Mouse (Mus musculus): ENCODE measurements around the gene Rab22a. TPM values are rescaled to one million over a fixed set of nuclear protein-coding genes. Genes with fewer than 3 reads are reported as not detected.

Rab22a gene
- polyA plus RNA-seq, 1 experiment from 2014 or later: 34.7 TPM

DNA sequence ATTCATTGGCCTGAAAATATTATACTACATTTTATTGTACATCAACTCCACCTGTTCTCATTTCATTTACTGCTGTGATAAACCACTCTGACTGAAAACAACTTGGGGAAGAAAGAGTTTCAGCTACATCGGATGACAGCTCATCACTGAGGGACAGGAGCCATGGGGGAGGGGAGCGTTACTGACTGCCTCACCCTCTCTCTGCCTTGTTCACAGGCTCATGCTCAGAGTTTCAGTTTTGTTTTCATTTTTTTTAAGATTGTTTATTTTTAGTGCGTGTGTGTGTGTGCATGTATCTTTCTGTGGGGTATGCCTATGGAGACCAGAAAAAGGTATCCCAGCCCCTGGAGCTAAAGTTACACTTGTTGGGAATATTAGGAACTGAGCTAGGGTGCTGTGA, 19.7 kb downstream of the Rab22a start:
- DNase-seq (ENCODE audit: low spot score) (no peak), ATAC-seq (replicated peaks; ENCODE audit: low FRiP score) (no peak)
- Histone ChIP-seq H3K9me3 (ENCODE audit: control insufficient read depth, low read length) (no peaks in the 10 kb centered on the region), H3K4me3 (ENCODE audit: low read depth, low read length) (no peak overlapping the region), H3K4me2 (ENCODE audit: low read depth, low read length, severe bottlenecking) (no peak overlapping the region), H3K4me1 (replicated peaks; ENCODE audit: control insufficient read depth, insufficient read depth, low read length) (no peaks in the 10 kb centered on the region), H3K27me3 (ENCODE audit: control insufficient read depth, insufficient read depth, low read length) (no peaks in the 10 kb centered on the region), H3K36me3 (ENCODE audit: control insufficient read depth, insufficient read depth, low read length) (no peaks in the 10 kb centered on the region), H3K27ac (ENCODE audit: low read depth, low read length) (no peak overlapping the region), H3K9ac (ENCODE audit: low read length) (no peak overlapping the region)
- 76% methylated on average over 3 of the region's 3 CpGs for WGBS

- ATAC-seq (replicated peaks; ENCODE audit: low FRiP score) (no peak), DNase-seq (ENCODE audit: low spot score) (no peak)
- no peak overlapping the region for H3K4me3 ChIP-seq (ENCODE audit: low read depth, low read length)
- no peak overlapping the region for H3K27ac ChIP-seq (ENCODE audit: low read depth, low read length)
- H3K4me1 ChIP-seq (replicated peaks; ENCODE audit: control insufficient read depth, insufficient read depth, low read length): no peaks in the 10 kb centered on the region
- no peak overlapping the region for H3K9ac ChIP-seq (ENCODE audit: low read length)
- H3K36me3 ChIP-seq (ENCODE audit: control insufficient read depth, insufficient read depth, low read length): no peaks in the 10 kb centered on the region
- WGBS: 71% methylated on average over 1 of the region's 1 CpGs
- no peaks in the 10 kb centered on the region for H3K9me3 ChIP-seq (ENCODE audit: control insufficient read depth, low read length)
- H3K4me2 ChIP-seq (ENCODE audit: low read depth, low read length, severe bottlenecking): no peak overlapping the region
- H3K27me3 ChIP-seq (ENCODE audit: control insufficient read depth, insufficient read depth, low read length): no peaks in the 10 kb centered on the region
These were observed 20.6 kb downstream of the Rab22a start for GRCm38 (mm10) chr2:173680153-173680552.

- H3K9me3 ChIP-seq (ENCODE audit: control insufficient read depth, low read length): no peaks in the 10 kb centered on the region
- ATAC-seq (replicated peaks; ENCODE audit: low FRiP score) (no peak), DNase-seq (ENCODE audit: low spot score) (no peak)
- H3K4me1 ChIP-seq (replicated peaks; ENCODE audit: control insufficient read depth, insufficient read depth, low read length): 0 out of 2 replicates have a peak, but pooled peaks cover 2% of the 10 kb centered on the region
- no peaks in the 10 kb centered on the region for H3K27me3 ChIP-seq (ENCODE audit: control insufficient read depth, insufficient read depth, low read length)
- H3K4me2 ChIP-seq (ENCODE audit: low read depth, low read length, severe bottlenecking): no peak overlapping the region
- H3K27ac ChIP-seq (ENCODE audit: low read depth, low read length): no peak overlapping the region
- H3K9ac ChIP-seq (ENCODE audit: low read length): no peak overlapping the region
- no peaks in the 10 kb centered on the region for H3K36me3 ChIP-seq (ENCODE audit: control insufficient read depth, insufficient read depth, low read length)
- WGBS: 66% methylated on average over 10 of the region's 10 CpGs
- H3K4me3 ChIP-seq (ENCODE audit: low read depth, low read length): no peak overlapping the region
These were observed 23.2 kb downstream of the Rab22a start for GRCm38 (mm10) chr2:173682773-173683172.

GRCm38 (mm10) chr2:173685781-173686361, 26.3 kb downstream of the Rab22a start:
- ATAC-seq (replicated peaks; ENCODE audit: low FRiP score): no peak
- H3K4me2 ChIP-seq (ENCODE audit: low read depth, low read length, severe bottlenecking): no peak overlapping the region
- H3K9ac ChIP-seq (ENCODE audit: low read length): no peak overlapping the region
- WGBS: 96% methylated on average over 3 of the region's 3 CpGs
- no peak overlapping the region for H3K4me3 ChIP-seq (ENCODE audit: low read depth, low read length)
- no peaks in the 10 kb centered on the region for H3K27me3 ChIP-seq (ENCODE audit: control insufficient read depth, insufficient read depth, low read length)
- no peaks in the 10 kb centered on the region for H3K9me3 ChIP-seq (ENCODE audit: control insufficient read depth, low read length)
- DNase-seq (ENCODE audit: low spot score): no peak
- H3K27ac ChIP-seq (ENCODE audit: low read depth, low read length): no peak overlapping the region
- H3K4me1 ChIP-seq (replicated peaks; ENCODE audit: control insufficient read depth, insufficient read depth, low read length): 0 out of 2 replicates have a peak, but pooled peaks cover 2% of the 10 kb centered on the region
- H3K36me3 ChIP-seq (ENCODE audit: control insufficient read depth, insufficient read depth, low read length): peaks cover 2% of the 10 kb centered on the region; the same call in 1 of the 2 replicates

- no peak overlapping the region for H3K4me2 ChIP-seq (ENCODE audit: low read depth, low read length, severe bottlenecking)
- DNase-seq (ENCODE audit: low spot score) (no peak), ATAC-seq (replicated peaks; ENCODE audit: low FRiP score) (no peak)
- H3K9me3 ChIP-seq (ENCODE audit: control insufficient read depth, low read length): no peaks in the 10 kb centered on the region
- H3K9ac ChIP-seq (ENCODE audit: low read length): no peak overlapping the region
- H3K36me3 ChIP-seq (ENCODE audit: control insufficient read depth, insufficient read depth, low read length): peaks cover 2% of the 10 kb centered on the region; the same call in 1 of the 2 replicates
- H3K27ac ChIP-seq (ENCODE audit: low read depth, low read length): no peak overlapping the region
- H3K27me3 ChIP-seq (ENCODE audit: control insufficient read depth, insufficient read depth, low read length): no peaks in the 10 kb centered on the region
- 82% methylated on average over 5 of the region's 5 CpGs for WGBS
- H3K4me1 ChIP-seq (replicated peaks; ENCODE audit: control insufficient read depth, insufficient read depth, low read length): 0 out of 2 replicates have a peak, but pooled peaks cover 2% of the 10 kb centered on the region
- no peak overlapping the region for H3K4me3 ChIP-seq (ENCODE audit: low read depth, low read length)
These were observed 27.8 kb downstream of the Rab22a start for GRCm38 (mm10) chr2:173687363-173687762.

DNA sequence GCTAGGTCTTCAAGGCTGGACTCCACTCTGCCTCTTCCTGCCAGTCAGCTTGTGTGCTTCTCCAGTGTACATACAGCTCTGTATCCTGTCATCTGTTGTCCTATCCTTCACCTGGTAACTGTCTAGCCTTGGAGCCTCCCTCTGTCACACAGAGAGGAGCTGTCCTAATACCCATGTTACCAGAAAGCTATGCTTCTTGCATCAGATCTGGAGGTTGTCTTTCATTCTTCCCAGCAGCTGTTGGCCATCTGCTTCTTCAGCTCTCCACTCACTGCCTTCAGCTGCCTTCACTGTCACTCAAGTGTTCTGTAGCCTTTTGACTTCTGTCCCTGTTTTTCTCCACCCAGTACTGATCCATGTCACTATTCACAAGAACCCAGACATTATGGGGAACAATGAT, 30.3 kb downstream of the Rab22a start:
- DNase-seq (ENCODE audit: low spot score): no peak
- Histone ChIP-seq H3K9ac (ENCODE audit: low read length) (no peak overlapping the region), H3K36me3 (ENCODE audit: control insufficient read depth, insufficient read depth, low read length) (peaks cover 2% of the 10 kb centered on the region; the same call in 1 of the 2 replicates), H3K27ac (ENCODE audit: low read depth, low read length) (no peak overlapping the region), H3K4me1 (replicated peaks; ENCODE audit: control insufficient read depth, insufficient read depth, low read length) (0 out of 2 replicates have a peak, but pooled peaks cover 2% of the 10 kb centered on the region), H3K4me3 (ENCODE audit: low read depth, low read length) (no peak overlapping the region), H3K4me2 (ENCODE audit: low read depth, low read length, severe bottlenecking) (no peak overlapping the region), H3K9me3 (ENCODE audit: control insufficient read depth, low read length) (no peaks in the 10 kb centered on the region), H3K27me3 (ENCODE audit: control insufficient read depth, insufficient read depth, low read length) (no peaks in the 10 kb centered on the region)
- ATAC-seq (replicated peaks; ENCODE audit: low FRiP score): no peak

DNA sequence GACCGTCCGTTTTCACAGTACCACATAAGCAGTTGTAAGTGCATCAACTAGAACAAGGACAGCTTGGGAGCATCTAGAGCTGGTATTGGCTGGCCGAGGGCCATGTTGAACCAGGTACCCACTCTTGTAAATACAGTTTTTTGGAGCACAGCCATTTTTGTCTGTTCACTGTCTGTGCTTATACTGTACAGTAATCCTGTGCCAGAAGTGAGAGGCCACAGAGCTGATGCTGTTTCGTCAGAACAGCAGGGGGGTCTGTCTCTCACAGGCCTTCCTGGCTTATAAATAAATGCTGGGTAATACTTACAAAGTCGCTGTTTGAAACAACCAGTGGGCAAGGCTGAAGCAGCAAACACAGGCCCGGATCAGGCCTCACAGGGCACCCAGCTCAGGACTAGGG, 32.2 kb downstream of the Rab22a start:
- 91% methylated on average over 6 of the region's 6 CpGs for WGBS
- Histone ChIP-seq H3K27me3 (ENCODE audit: control insufficient read depth, insufficient read depth, low read length) (no peaks in the 10 kb centered on the region), H3K4me1 (replicated peaks; ENCODE audit: control insufficient read depth, insufficient read depth, low read length) (0 out of 2 replicates have a peak, but pooled peaks cover under 1% of the 10 kb centered on the region), H3K4me3 (ENCODE audit: low read depth, low read length) (no peak overlapping the region), H3K4me2 (ENCODE audit: low read depth, low read length, severe bottlenecking) (no peak overlapping the region), H3K9me3 (ENCODE audit: control insufficient read depth, low read length) (no peaks in the 10 kb centered on the region), H3K9ac (ENCODE audit: low read length) (no peak overlapping the region), H3K27ac (ENCODE audit: low read depth, low read length) (no peak overlapping the region), H3K36me3 (ENCODE audit: control insufficient read depth, insufficient read depth, low read length) (peaks cover 2% of the 10 kb centered on the region; the same call in 1 of the 2 replicates)
- DNase-seq (ENCODE audit: low spot score) (no peak), ATAC-seq (replicated peaks; ENCODE audit: low FRiP score) (no peak)

DNA sequence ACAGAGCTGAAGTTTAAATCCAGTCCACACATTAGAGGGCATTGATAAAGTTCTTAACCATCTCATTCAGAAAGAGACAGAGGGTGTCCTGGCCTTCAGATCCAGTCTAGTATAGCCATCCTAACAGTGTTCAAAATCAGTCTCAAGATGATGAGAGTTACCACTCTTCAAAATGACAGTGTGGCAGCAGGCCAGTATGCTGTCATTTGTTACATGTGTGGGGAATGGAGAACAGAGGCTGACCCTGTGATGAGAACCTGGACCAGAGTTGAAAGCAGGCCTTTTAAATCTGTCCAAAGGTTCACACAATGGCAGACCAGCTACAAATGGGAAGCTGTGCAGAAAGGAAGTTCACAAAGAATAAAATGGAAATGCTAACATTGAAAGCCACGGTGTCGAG, 33.1 kb downstream of the Rab22a start:
- Histone ChIP-seq H3K9ac (ENCODE audit: low read length) (no peak overlapping the region), H3K4me1 (replicated peaks; ENCODE audit: control insufficient read depth, insufficient read depth, low read length) (no peaks in the 10 kb centered on the region), H3K4me2 (ENCODE audit: low read depth, low read length, severe bottlenecking) (no peak overlapping the region), H3K36me3 (ENCODE audit: control insufficient read depth, insufficient read depth, low read length) (peaks cover 2% of the 10 kb centered on the region; the same call in 1 of the 2 replicates), H3K27me3 (ENCODE audit: control insufficient read depth, insufficient read depth, low read length) (no peaks in the 10 kb centered on the region), H3K4me3 (ENCODE audit: low read depth, low read length) (no peak overlapping the region), H3K9me3 (ENCODE audit: control insufficient read depth, low read length) (no peaks in the 10 kb centered on the region), H3K27ac (ENCODE audit: low read depth, low read length) (no peak overlapping the region)
- ATAC-seq (replicated peaks; ENCODE audit: low FRiP score) (no peak), DNase-seq (ENCODE audit: low spot score) (no peak)
- WGBS: 93% methylated on average over 2 of the region's 2 CpGs

- Histone ChIP-seq H3K4me1 (replicated peaks; ENCODE audit: control insufficient read depth, insufficient read depth, low read length) (no peaks in the 10 kb centered on the region), H3K27me3 (ENCODE audit: control insufficient read depth, insufficient read depth, low read length) (no peaks in the 10 kb centered on the region), H3K9me3 (ENCODE audit: control insufficient read depth, low read length) (no peaks in the 10 kb centered on the region), H3K4me3 (ENCODE audit: low read depth, low read length) (no peak overlapping the region), H3K27ac (ENCODE audit: low read depth, low read length) (no peak overlapping the region), H3K9ac (ENCODE audit: low read length) (no peak overlapping the region), H3K4me2 (ENCODE audit: low read depth, low read length, severe bottlenecking) (no peak overlapping the region), H3K36me3 (ENCODE audit: control insufficient read depth, insufficient read depth, low read length) (no peaks in the 10 kb centered on the region; the same call in 1 of the 2 replicates)
- ATAC-seq (replicated peaks; ENCODE audit: low FRiP score): no peak
- WGBS: 87% methylated on average over 3 of the region's 3 CpGs
- no peak for DNase-seq (ENCODE audit: low spot score)
These were observed 39.3 kb downstream of the Rab22a start for GRCm38 (mm10) chr2:173698850-173699249.
